Mouse (Mus musculus) C2C12 (cell line): ENCODE results near the gene Lce1l.

Source experiments
- CTCF ChIP-seq: IDR thresholded peaks from one replicate; pipeline ENCODE4 v1.5.1; 2011; ENCODE audit not compliant: control insufficient read depth, insufficient read depth, insufficient read length
- FOSL1 ChIP-seq: IDR thresholded peaks from one replicate; pipeline ENCODE4 v1.8.0; 2011; ENCODE audit warnings: mild to moderate bottlenecking, low read length; ENCODE audit not compliant: poor library complexity, insufficient read depth, severe bottlenecking
- MAX ChIP-seq: IDR thresholded peaks from one replicate; pipeline ENCODE4 v1.6.1; 2011; ENCODE audit warnings: mild to moderate bottlenecking, control low read depth
- MYOD1 ChIP-seq: IDR thresholded peaks from one replicate; pipeline ENCODE4 v1.6.1; 2011; ENCODE audit warnings: low read depth; ENCODE audit not compliant: control insufficient read depth, insufficient read length
- MYOG ChIP-seq: IDR thresholded peaks from one replicate; pipeline ENCODE4 v1.6.1; 2011; ENCODE audit not compliant: control insufficient read depth, insufficient read length; ENCODE audit errors: extremely low read depth

DNA sequence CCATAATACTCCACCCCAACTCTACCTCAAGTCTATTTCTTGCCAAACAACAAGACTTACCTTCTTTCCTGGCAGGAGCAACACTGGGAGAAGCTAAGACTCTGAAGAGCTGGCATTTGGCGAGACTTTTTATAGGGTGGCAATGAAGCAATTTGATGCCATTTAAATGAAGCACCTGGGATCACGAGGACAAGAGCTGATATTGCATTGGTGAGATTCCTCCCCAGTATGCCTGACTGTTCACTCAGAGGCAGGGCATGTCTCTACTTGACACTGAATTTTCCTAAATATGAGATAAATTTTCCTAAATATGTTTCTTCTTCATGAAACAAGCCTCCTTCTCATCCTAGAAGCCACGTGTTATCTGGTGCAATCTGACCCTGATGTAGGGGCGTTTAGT, 19.0 kb upstream of the Lce1l start, which contains the start of gene 2310050C09Rik:
- TF ChIP-seq CTCF (no peak), MYOD1 (no peak), MYOG (no peak), MAX (no peak), FOSL1 (no peak)
